Mouse (Mus musculus) lung, postnatal 0 days (tissue): ENCODE measurements around the gene Hsd17b12.

Experiments
- CTCF ChIP-seq: IDR thresholded peaks from 2 replicates; pipeline ENCODE4 v1.5.1; 2016; ENCODE audit warnings: antibody characterized with exemption, mild to moderate bottlenecking
- EP300 ChIP-seq: IDR thresholded peaks from 2 replicates; pipeline ENCODE4 v1.6.1; 2016; ENCODE audit warnings: antibody characterized with exemption, mild to moderate bottlenecking, control low read depth

GRCm38 (mm10) chr2:94001918-94002317 lies 155.8 kb downstream of the Hsd17b12 start:
- no peak for TF ChIP-seq CTCF
- no peak for TF ChIP-seq EP300
